Mouse (Mus musculus): ENCODE measurements around the gene Oca2. TPM values are rescaled to one million over a fixed set of nuclear protein-coding genes. Genes with fewer than 3 reads are reported as not detected.

Gene Oca2
- polyA plus RNA-seq, 1 experiment from 2014 or later = 0.39 TPM

DNA sequence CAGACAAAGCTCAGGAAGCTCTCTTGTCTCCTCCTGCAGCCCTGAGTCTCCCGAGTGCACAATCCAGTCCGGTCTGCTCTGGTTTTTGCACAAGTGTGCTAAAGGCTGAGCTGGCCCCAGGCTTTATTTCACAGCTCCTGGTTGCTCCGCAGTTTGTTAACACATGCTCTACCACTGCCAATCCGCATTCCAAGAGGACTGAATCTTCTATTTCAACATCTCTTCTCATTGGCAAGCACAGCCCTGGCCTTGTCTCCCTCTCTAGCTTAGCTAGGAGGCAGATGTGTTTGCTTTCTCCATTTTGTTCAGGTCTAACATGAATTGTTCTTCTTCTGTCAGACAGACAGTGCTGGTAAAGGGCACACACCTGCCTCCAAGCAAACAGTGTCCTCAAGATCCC lies 309.7 kb downstream of the Oca2 start:
- H3K27me3 ChIP-seq (ENCODE audit: control insufficient read depth, insufficient read depth, low read length) = no peaks in the 10 kb centered on the region
- no peak overlapping the region for H3K9ac ChIP-seq (replicated peaks; ENCODE audit: low read depth, low read length)
- H3K36me3 ChIP-seq (ENCODE audit: control insufficient read depth, insufficient read depth, low read length) = no peaks in the 10 kb centered on the region
- H3K4me2 ChIP-seq (ENCODE audit: low read depth, low read length) = no peak overlapping the region
- 77% methylated on average over 4 of the region's 4 CpGs for WGBS
- no peak overlapping the region for H3K27ac ChIP-seq (ENCODE audit: low read depth, low read length)
- no peaks in the 10 kb centered on the region for H3K4me1 ChIP-seq (ENCODE audit: control insufficient read depth, insufficient read depth, low read length)
- no peak for ATAC-seq (ENCODE audit: low read depth)
- no peaks in the 10 kb centered on the region for H3K9me3 ChIP-seq (ENCODE audit: control insufficient read depth, low read length)
- no peak overlapping the region for H3K4me3 ChIP-seq (ENCODE audit: low read depth, low read length)

DNA sequence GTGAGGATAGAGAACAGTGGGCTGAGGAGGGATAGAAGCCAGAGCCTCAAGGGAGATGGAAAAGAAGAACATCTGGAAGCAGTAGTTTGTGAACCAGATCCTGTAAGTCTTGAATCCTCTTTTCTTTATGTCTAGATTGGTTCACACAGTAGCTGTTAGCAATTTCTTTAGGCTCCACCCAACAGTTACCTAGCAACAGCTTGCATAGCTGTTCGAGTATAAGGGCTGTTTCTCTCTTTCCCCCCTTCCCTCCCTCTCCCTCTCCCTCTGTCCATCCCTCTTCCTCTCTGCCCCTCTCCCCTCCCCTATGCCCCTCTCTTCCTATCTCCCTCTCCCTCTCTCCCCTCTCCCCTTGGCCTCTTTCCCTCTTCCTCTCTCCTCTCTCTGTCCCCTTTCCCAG lies 312.2 kb downstream of the Oca2 start:
- H3K4me1 ChIP-seq (ENCODE audit: control insufficient read depth, insufficient read depth, low read length) = no peaks in the 10 kb centered on the region
- 6% methylated on average over 1 of the region's 1 CpGs for WGBS

More for the DNA sequence above, 312.2 kb downstream of the Oca2 start:
- ATAC-seq (ENCODE audit: low read depth) = no peak
- H3K9ac ChIP-seq (replicated peaks; ENCODE audit: low read depth, low read length) = no peak overlapping the region
- H3K36me3 ChIP-seq (ENCODE audit: control insufficient read depth, insufficient read depth, low read length) = no peaks in the 10 kb centered on the region
- H3K4me2 ChIP-seq (ENCODE audit: low read depth, low read length) = no peak overlapping the region
- no peak overlapping the region for H3K27ac ChIP-seq (ENCODE audit: low read depth, low read length)
- H3K9me3 ChIP-seq (ENCODE audit: control insufficient read depth, low read length) = no peaks in the 10 kb centered on the region
- no peak overlapping the region for H3K4me3 ChIP-seq (ENCODE audit: low read depth, low read length)
- no peaks in the 10 kb centered on the region for H3K27me3 ChIP-seq (ENCODE audit: control insufficient read depth, insufficient read depth, low read length)

Other genes starting within 250 kb of the Oca2 start
- gene Nipa1, start 219.8 kb upstream of the Oca2 start, polyA plus RNA-seq (2014; fragmentation: Nextera tagmentation; extraction: Ambion mirVana) = 23.6 and 23.9 TPM in 2 replicates
- gene Herc2, start 189.6 kb upstream of the Oca2 start, polyA plus RNA-seq (2014; fragmentation: Nextera tagmentation; extraction: Ambion mirVana) = 57.2 and 66.4 TPM in 2 replicates